In the genomic region with DNA sequence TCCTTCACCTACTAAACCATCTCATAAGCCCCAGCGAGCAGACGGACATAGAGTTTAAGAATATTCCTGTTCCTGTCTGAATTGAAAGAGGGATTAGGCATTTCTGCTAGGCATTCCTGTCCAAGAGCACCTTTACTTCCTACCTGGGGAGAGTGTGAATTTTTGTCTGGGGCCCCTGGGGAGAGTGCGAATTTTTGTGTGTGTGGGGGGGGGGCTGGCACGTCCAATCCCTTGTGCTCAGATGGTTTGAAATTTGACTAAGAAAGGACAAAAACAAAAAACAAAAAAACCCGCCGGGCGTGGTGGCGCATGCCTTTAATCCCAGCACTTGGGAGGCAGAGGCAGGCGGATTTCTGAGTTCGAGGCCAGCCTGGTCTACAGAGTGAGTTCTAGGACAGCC, we compare ENCODE assay signal across 8 mouse cellular contexts. TPM values are rescaled to one million over a fixed set of nuclear protein-coding genes. Genes with fewer than 3 reads are reported as not detected.
A peak's percentile ranks its signal among the peaks of the same experiment; 100 is the strongest.
DNase-seq lines count a peak whose midpoint lies in the region; ATAC-seq and TF ChIP-seq lines count a peak whose summit lies in the region.

No protein-coding gene starts in this region.

- H3K9me3 ChIP-seq in heart, embryonic 13.5 days = no peaks in the 10 kb centered on the region
- H3K9me3 ChIP-seq in G1E (replicated peaks) = no peaks in the 10 kb centered on the region
- H3K9me3 ChIP-seq in hindbrain, embryonic 13.5 days = no peaks in the 10 kb centered on the region
- no peaks in the 10 kb centered on the region for H3K9me3 ChIP-seq in midbrain, embryonic 13.5 days

- H3K4me2 ChIP-seq in heart, embryonic 13.5 days = peak overlapping the region; percentile 91
- H3K4me2 ChIP-seq in hindbrain, embryonic 13.5 days = peak overlapping the region; percentile 88
- peak overlapping the region; percentile 84 for H3K4me2 ChIP-seq in midbrain, embryonic 13.5 days (replicated peaks)

- ATAC-seq in heart, embryonic 13.5 days (ENCODE audit: extremely low read depth, insufficient number of reproducible peaks, low FRiP score, low TSS enrichment) = no peak
- ATAC-seq in G1E (ENCODE audit: extremely low read depth, insufficient number of reproducible peaks, low FRiP score, poor library complexity, severe bottlenecking) = no peak
- ATAC-seq in hindbrain, embryonic 13.5 days (ENCODE audit: low FRiP score) = peak; percentile 4; the same call in 1 of the 2 replicates
- peak; percentile 1; the same call in 1 of the 2 replicates for ATAC-seq in midbrain, embryonic 13.5 days

- 61% methylated on average over 10 of the region's 10 CpGs for WGBS in heart, embryonic 13.5 days
- WGBS in hindbrain, embryonic 13.5 days = 61% methylated on average over 10 of the region's 10 CpGs
- 63% methylated on average over 10 of the region's 10 CpGs for WGBS in midbrain, embryonic 13.5 days

- peak overlapping the region; percentile 88 for H3K4me3 ChIP-seq in heart, embryonic 13.5 days
- H3K4me3 ChIP-seq in G1E (ENCODE audit: low read depth, low read length) = peak overlapping the region; percentile 84; the same call in 1 of the 2 replicates
- peak overlapping the region; percentile 86 for H3K4me3 ChIP-seq in hindbrain, embryonic 13.5 days
- peak overlapping the region; percentile 59 for H3K4me3 ChIP-seq in midbrain, embryonic 13.5 days (replicated peaks)

- DNase-seq in heart, adult 8-10 months (ENCODE audit: low spot score) = no peak
- no peak for DNase-seq in G1E (ENCODE audit: low spot score)
- DNase-seq in spleen, adult 18-20 months = no peak
- DNase-seq in urinary bladder, postnatal 14 days (ENCODE audit: low spot score) = no peak
- DNase-seq in layer of hippocampus, postnatal 14 days (ENCODE audit: low spot score in 2 of 2) = no peak

- no peak overlapping the region for H3K9ac ChIP-seq in heart, embryonic 13.5 days
- no peak overlapping the region for H3K9ac ChIP-seq in hindbrain, embryonic 13.5 days
- H3K9ac ChIP-seq in midbrain, embryonic 13.5 days (replicated peaks) = no peak overlapping the region

- TF ChIP-seq CTCF in G1E (IDR thresholded peaks at IDR 0.05; ENCODE audit: low read depth, low read length) = no peak

- H3K36me3 ChIP-seq in heart, embryonic 13.5 days = peaks cover 14% of the 10 kb centered on the region
- H3K36me3 ChIP-seq in G1E (replicated peaks) = peaks cover 16% of the 10 kb centered on the region
- H3K36me3 ChIP-seq in hindbrain, embryonic 13.5 days = peaks cover 16% of the 10 kb centered on the region
- peaks cover 15% of the 10 kb centered on the region for H3K36me3 ChIP-seq in midbrain, embryonic 13.5 days

- peaks cover 9% of the 10 kb centered on the region for H3K4me1 ChIP-seq in heart, embryonic 13.5 days
- peaks cover 26% of the 10 kb centered on the region for H3K4me1 ChIP-seq in G1E (ENCODE audit: insufficient read depth, low read depth, low read length)
- H3K4me1 ChIP-seq in hindbrain, embryonic 13.5 days (replicated peaks) = peaks cover 10% of the 10 kb centered on the region
- peaks cover 11% of the 10 kb centered on the region for H3K4me1 ChIP-seq in midbrain, embryonic 13.5 days (replicated peaks)

- no peaks in the 10 kb centered on the region for H3K27me3 ChIP-seq in heart, embryonic 13.5 days (replicated peaks)
- peaks cover 4% of the 10 kb centered on the region for H3K27me3 ChIP-seq in G1E (ENCODE audit: insufficient read depth, low read length)
- H3K27me3 ChIP-seq in hindbrain, embryonic 13.5 days = no peaks in the 10 kb centered on the region
- no peaks in the 10 kb centered on the region for H3K27me3 ChIP-seq in midbrain, embryonic 13.5 days

- H3K27ac ChIP-seq in heart, embryonic 13.5 days (replicated peaks) = no peak overlapping the region
- H3K27ac ChIP-seq in hindbrain, embryonic 13.5 days = no peak overlapping the region
- no peak overlapping the region for H3K27ac ChIP-seq in midbrain, embryonic 13.5 days

RNA-seq across cellular contexts. Expression of a gene that starts 0.4 kb away (rescaled TPM):
- 16.5 and 16.6 TPM in 2 replicates for polyA plus RNA-seq in heart, embryonic 13.5 days (2015; fragmentation: Nextera tagmentation; extraction: Ambion mirVana)
- 10 to 100 TPM; 10.6 to 17.0 (median 12.9) TPM for total RNA-seq in heart, adult 8-10 months (2022)
- total RNA-seq in G1E (2014; fragmentation: Nextera tagmentation) (39.9 and 82.0 TPM in 2 replicates), G1E (2017) (35.0 and 36.5 TPM in 2 replicates)
- polyA plus RNA-seq in G1E (2012) = 13.8 and 21.8 TPM in 2 replicates
- 28.6 and 29.5 TPM in 2 replicates for polyA plus RNA-seq in hindbrain, embryonic 13.5 days (2015; fragmentation: Nextera tagmentation; extraction: Ambion mirVana)
- polyA plus RNA-seq in midbrain, embryonic 13.5 days (2015; fragmentation: Nextera tagmentation; extraction: Ambion mirVana) = 31.8 and 34.0 TPM in 2 replicates
- total RNA-seq in layer of hippocampus, postnatal 14 days (2021) = 10 to 100 TPM; 37.7 to 38.8 TPM

RNA-seq across cellular contexts. Expression of a gene that starts 33.8 kb away (rescaled TPM):
- 0.83 and 1.4 TPM in 2 replicates for polyA plus RNA-seq in heart, embryonic 13.5 days (2015; fragmentation: Nextera tagmentation; extraction: Ambion mirVana)
- 1 to 10 TPM in 3 of 4 experiments, under 1 TPM in 1; 0.66 to 2.6 (median 1.3) TPM for total RNA-seq in heart, adult 8-10 months (2022)
- not detected in 2 replicates for total RNA-seq in G1E (2014; fragmentation: Nextera tagmentation)
- total RNA-seq in G1E (2017) = 0.05 and 0.17 TPM in 2 replicates
- polyA plus RNA-seq in G1E (2012) = not detected in 2 replicates
- polyA plus RNA-seq in hindbrain, embryonic 13.5 days (2015; fragmentation: Nextera tagmentation; extraction: Ambion mirVana) = 13.5 and 14.2 TPM in 2 replicates
- 9.6 and 11.9 TPM in 2 replicates for polyA plus RNA-seq in midbrain, embryonic 13.5 days (2015; fragmentation: Nextera tagmentation; extraction: Ambion mirVana)
- 10 to 100 TPM; 25.6 to 27.0 TPM for total RNA-seq in layer of hippocampus, postnatal 14 days (2021)

Comparison
In these comparisons a context has a peak if more than half of its experiments do, and no peak if none do; other contexts are left out.
1. ATAC-seq: peak in hindbrain, embryonic 13.5 days (single experiment) and midbrain, embryonic 13.5 days (single experiment); none in heart, embryonic 13.5 days (single experiment) and G1E (single experiment).
2. Peak in every context shown above with its lines, with median percentiles within 50 percentile points of each other: H3K4me2 ChIP-seq and H3K4me3 ChIP-seq.